ENCODE assay signal across 10 mouse cellular contexts in the genomic region with DNA sequence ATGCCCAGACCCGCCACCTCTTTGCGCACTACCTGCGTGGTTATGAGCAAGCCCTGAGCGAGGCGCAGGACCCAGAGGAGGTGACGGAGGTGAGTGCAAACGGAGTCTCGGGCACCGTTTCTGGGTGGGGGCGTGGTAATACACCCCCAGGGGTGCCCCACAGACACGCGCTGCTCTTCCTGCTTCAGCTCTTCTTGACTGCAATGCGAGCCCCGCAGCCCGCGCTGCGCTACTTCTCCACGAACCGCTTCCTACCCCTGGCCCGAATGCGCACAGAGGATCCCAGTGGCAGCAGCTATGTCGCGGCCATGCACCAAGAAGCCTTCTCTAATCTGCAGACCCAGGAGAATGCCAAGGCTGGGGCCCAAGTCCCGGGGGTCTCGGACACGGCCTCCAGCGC. TPM values are rescaled to one million over a fixed set of nuclear protein-coding genes. Genes with fewer than 3 reads are reported as not detected.
DNase-seq lines count a peak whose midpoint lies in the region; ATAC-seq lines count a peak whose summit lies in the region.
"Had no signal": no experiment of that assay in that cellular context is flagged by ENCODE, and none has a peak within 500 bp of the region (broad histone marks: within the 10 kb centered on the region; RNA-seq: fewer than 3 reads in every experiment).

No protein-coding gene starts in this region.

- no peak for ATAC-seq in stomach, embryonic 15.5 days (ENCODE audit: insufficient read depth, low FRiP score, low read depth)

- WGBS in stomach, embryonic 15.5 days: 4% methylated on average over 27 of the region's 27 CpGs

- H3K9me3 ChIP-seq in stomach, embryonic 15.5 days: no peaks in the 10 kb centered on the region

- peak overlapping the region; percentile 17 for H3K4me3 ChIP-seq in stomach, embryonic 15.5 days (replicated peaks)

- no peak overlapping the region for H3K9ac ChIP-seq in stomach, embryonic 15.5 days

- peaks cover 43% of the 10 kb centered on the region for H3K27me3 ChIP-seq in stomach, embryonic 15.5 days (replicated peaks)

- peak overlapping the region; percentile 37 for H3K4me2 ChIP-seq in stomach, embryonic 15.5 days

- no peaks in the 10 kb centered on the region for H3K36me3 ChIP-seq in stomach, embryonic 15.5 days

- DNase-seq in adrenal gland, adult 8-10 months: peak; percentile 20
- DNase-seq in adrenal gland, postnatal 10 days: no peak
- peak; percentile 4 for DNase-seq in layer of hippocampus, adult 9-11 months
- no peak for DNase-seq in layer of hippocampus, postnatal 14 days (ENCODE audit: low spot score in 2 of 2)
- DNase-seq in induced T-regulatory cell, adult 2 months (ENCODE audit: low read depth): peak; percentile 46
- DNase-seq in left cerebral cortex, postnatal 25 days (ENCODE audit: low spot score in 2 of 2): no peak
- no peak for DNase-seq in cerebellum, adult 9-11 months
- DNase-seq: adrenal gland, postnatal 14 days; lung, postnatal 10 days had no signal

- peaks cover 23% of the 10 kb centered on the region for H3K4me1 ChIP-seq in stomach, embryonic 15.5 days

- intact Hi-C loops in left cerebral cortex, postnatal 25 days (cut with DNase I): no loop called here

- H3K27ac ChIP-seq in stomach, embryonic 15.5 days: no peak overlapping the region

RNA-seq across cellular contexts. Expression of a gene that starts 1.5 kb away (rescaled TPM):
- total RNA-seq in adrenal gland, adult 8-10 months (2022): 1 to 10 TPM; 1.7 to 2.4 (median 2.0) TPM
- under 1 TPM; 0.45 to 0.67 TPM for total RNA-seq in adrenal gland, postnatal 10 days (2021)
- under 1 TPM; 0.38 to 0.81 TPM for total RNA-seq in layer of hippocampus, postnatal 14 days (2021)
- 0.13 and 0.26 TPM in 2 replicates for polyA plus RNA-seq in stomach, embryonic 15.5 days (2015; fragmentation: Nextera tagmentation; extraction: Ambion mirVana)
- 1 to 10 TPM; 1.2 to 1.4 TPM for total RNA-seq in left cerebral cortex, postnatal 25 days (2021)

RNA-seq across cellular contexts. Expression of a gene that starts 2.6 kb away (rescaled TPM):
- 100 to 1,000 TPM in 2 of 4 experiments, 10 to 100 TPM in 2; 70.8 to 104 (median 89.9) TPM for total RNA-seq in adrenal gland, adult 8-10 months (2022)
- total RNA-seq in adrenal gland, postnatal 10 days (2021): 100 to 1,000 TPM in 1 of 2 experiments, 10 to 100 TPM in 1; 98.0 to 102 TPM
- total RNA-seq in layer of hippocampus, postnatal 14 days (2021): 10 to 100 TPM; 32.6 to 35.7 TPM
- 38.5 and 41.5 TPM in 2 replicates for polyA plus RNA-seq in stomach, embryonic 15.5 days (2015; fragmentation: Nextera tagmentation; extraction: Ambion mirVana)
- 10 to 100 TPM; 26.0 to 28.5 TPM for total RNA-seq in left cerebral cortex, postnatal 25 days (2021)

RNA-seq across cellular contexts. Expression of a gene that starts 7.3 kb away (rescaled TPM):
- total RNA-seq in adrenal gland, adult 8-10 months (2022): 10 to 100 TPM; 38.1 to 69.0 (median 47.6) TPM
- total RNA-seq in adrenal gland, postnatal 10 days (2021): 10 to 100 TPM; 32.9 to 35.0 TPM
- 10 to 100 TPM; 46.3 to 49.6 TPM for total RNA-seq in layer of hippocampus, postnatal 14 days (2021)
- 50.7 and 54.5 TPM in 2 replicates for polyA plus RNA-seq in stomach, embryonic 15.5 days (2015; fragmentation: Nextera tagmentation; extraction: Ambion mirVana)
- 10 to 100 TPM; 47.1 to 53.0 TPM for total RNA-seq in left cerebral cortex, postnatal 25 days (2021)

RNA-seq across cellular contexts. Expression of a gene that starts 9.9 kb away (rescaled TPM):
- 10 to 100 TPM; 45.3 to 51.8 (median 49.6) TPM for total RNA-seq in adrenal gland, adult 8-10 months (2022)
- 10 to 100 TPM; 27.3 to 28.2 TPM for total RNA-seq in adrenal gland, postnatal 10 days (2021)
- 10 to 100 TPM in 1 of 2 experiments, 1 to 10 TPM in 1; 9.3 to 10.3 TPM for total RNA-seq in layer of hippocampus, postnatal 14 days (2021)
- polyA plus RNA-seq in stomach, embryonic 15.5 days (2015; fragmentation: Nextera tagmentation; extraction: Ambion mirVana): 17.0 and 17.9 TPM in 2 replicates
- 1 to 10 TPM; 7.6 to 8.3 TPM for total RNA-seq in left cerebral cortex, postnatal 25 days (2021)

RNA-seq across cellular contexts. Expression of a gene that starts 15.5 kb away (rescaled TPM):
- 1 to 10 TPM; 3.6 to 5.9 (median 4.2) TPM for total RNA-seq in adrenal gland, adult 8-10 months (2022)
- 1 to 10 TPM; 6.6 to 7.1 TPM for total RNA-seq in adrenal gland, postnatal 10 days (2021)
- 1 to 10 TPM; 2.7 to 4.9 TPM for total RNA-seq in layer of hippocampus, postnatal 14 days (2021)
- polyA plus RNA-seq in stomach, embryonic 15.5 days (2015; fragmentation: Nextera tagmentation; extraction: Ambion mirVana): 26.9 and 27.6 TPM in 2 replicates
- 1 to 10 TPM; 3.6 to 3.9 TPM for total RNA-seq in left cerebral cortex, postnatal 25 days (2021)

Comparison
In these comparisons a context has a peak if more than half of its experiments do, and no peak if none do; other contexts are left out.
1. DNase-seq: peak in adrenal gland, adult 8-10 months (single experiment), layer of hippocampus, adult 9-11 months (single experiment) and induced T-regulatory cell, adult 2 months (single experiment); none in adrenal gland, postnatal 10 days (single experiment), layer of hippocampus, postnatal 14 days (0 of 2), left cerebral cortex, postnatal 25 days (0 of 2) and cerebellum, adult 9-11 months (single experiment).